Mouse (Mus musculus): ENCODE results near the gene Htr6. TPM values are rescaled to one million over a fixed set of nuclear protein-coding genes. Genes with fewer than 3 reads are reported as not detected.

Gene Htr6
- total RNA-seq, 2 experiments from 2014 or later: not detected

DNA sequence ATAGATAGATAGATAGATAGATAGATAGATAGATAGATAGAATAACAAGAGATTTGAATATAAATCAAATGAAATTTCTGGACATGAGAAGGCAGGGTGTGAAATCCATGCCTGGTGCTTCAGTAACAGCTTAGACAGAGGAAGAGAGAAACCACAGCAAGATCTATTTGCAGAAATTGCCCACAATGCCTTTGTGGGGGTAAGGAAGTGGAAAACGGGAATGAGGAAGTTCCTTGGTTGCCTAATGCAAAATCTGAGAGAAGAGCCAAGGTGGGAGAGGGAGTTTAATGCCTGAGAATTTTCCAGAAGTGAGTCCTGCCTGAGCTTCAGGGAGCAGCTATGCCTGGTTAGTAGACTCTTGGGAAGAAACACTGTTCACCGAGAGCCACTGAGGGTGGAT is 31.8 kb downstream of the Htr6 start:
- no peak for DNase-seq

DNA sequence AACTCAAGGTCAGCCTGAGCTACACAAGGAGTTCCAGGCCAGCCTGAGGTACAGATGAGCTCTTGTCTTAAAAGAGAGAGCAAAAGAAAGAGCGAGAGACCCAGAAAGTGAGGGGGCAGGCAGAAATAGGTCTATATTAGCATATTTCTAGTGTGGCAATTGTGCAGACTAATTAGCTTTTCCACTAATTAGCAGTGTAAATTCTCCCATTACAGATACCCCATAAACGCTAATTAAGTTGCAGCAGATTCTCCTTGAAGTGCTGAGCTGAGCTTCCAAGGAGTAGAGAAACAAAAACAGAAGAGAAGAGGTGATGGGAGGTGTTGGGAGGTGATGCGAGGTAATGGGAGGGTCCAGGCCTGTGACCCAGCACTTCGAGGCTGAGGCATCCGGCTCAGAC is 32.8 kb downstream of the Htr6 start:
- no peak for DNase-seq

DNA sequence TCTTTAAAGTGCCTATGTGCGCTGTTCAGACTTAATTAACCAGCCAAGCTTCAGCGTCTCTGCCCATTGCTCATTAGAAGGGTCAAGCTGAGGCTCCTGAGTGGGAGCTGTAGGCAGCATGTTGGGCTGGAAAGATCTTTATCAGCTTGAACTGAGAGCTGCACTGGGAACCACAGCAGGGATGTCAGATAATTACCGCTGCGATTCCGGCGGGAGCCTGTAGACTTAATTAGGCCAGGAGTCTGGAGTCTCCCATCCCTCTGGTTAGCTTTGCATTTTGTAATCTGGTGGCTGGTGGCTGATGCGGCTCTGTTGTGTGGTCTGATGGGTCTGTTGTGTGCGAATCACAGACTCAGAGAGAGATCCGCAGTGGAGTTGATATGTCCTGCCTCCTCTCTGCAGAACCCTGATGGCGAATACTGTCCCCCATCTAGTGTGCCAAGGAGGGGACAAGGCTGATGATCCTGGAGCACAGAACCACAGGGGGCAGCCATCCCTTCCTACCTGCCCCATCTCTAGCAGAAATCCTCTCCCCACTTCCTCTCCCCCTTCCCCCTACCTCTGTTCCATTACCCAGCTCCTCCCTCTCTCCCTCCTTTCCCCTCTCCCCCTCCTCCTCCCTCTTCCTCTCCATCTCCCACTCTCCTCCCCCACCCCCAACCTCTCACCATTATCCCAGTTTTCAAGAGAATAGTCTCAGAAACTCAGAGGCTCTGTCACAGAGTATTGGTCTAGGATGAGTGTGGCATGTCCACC is 35.1 kb downstream of the Htr6 start:
- no peak for DNase-seq

GRCm38 (mm10) chr4:139037795-139038607 is 37.4 kb downstream of the Htr6 start:
- peak; percentile 47 for DNase-seq

DNA sequence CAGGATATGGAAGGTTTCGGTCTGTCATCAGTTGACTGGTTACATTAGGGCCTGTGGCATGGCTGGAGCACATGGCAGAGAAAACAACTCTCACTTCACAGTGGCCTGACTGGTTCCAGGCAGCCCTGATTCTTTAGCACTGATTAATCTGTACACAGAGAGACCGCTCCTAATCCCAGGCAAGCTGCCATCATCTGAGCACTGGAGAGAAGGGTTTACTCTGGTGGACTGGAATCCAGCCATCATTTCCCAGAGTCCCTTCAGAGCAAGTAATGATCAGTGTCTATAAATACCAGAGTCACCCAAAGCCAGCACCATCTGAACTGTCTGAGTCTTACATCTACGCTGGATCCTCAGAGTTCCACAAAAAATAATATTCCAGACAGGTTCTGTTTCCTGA is 39.6 kb downstream of the Htr6 start:
- DNase-seq: peak; percentile 32

- no peak for DNase-seq
Observed at GRCm38 (mm10) chr4:139034942-139035341, 40.4 kb downstream of the Htr6 start.

- no peak for DNase-seq
Observed at GRCm38 (mm10) chr4:139034540-139034939, 40.8 kb downstream of the Htr6 start.

DNA sequence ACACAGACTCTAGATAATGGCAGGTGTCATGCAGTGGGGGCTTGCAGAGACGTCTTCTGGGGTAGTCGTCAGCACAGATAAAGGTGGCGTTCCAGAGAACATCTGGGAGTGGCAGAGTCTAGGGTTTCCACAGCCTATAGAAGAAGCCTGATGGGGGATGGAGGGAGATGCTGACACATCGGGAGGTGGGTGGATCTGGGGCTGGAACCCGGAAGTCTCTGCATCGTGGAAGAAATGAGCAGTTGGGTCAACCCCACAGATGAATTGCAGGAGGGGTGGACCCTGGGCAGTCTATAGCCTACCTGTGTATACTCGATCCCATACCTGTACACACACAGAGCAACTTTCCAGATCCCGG is 41.4 kb downstream of the Htr6 start:
- no peak for DNase-seq

GRCm38 (mm10) chr4:139033263-139034009 is 41.9 kb downstream of the Htr6 start:
- no peak for DNase-seq

- no peak for DNase-seq
Observed at GRCm38 (mm10) chr4:139032521-139032920, 42.8 kb downstream of the Htr6 start.

- DNase-seq: no peak
Observed at GRCm38 (mm10) chr4:139030675-139031074, 44.7 kb downstream of the Htr6 start.

GRCm38 (mm10) chr4:139024379-139024778 is 51.0 kb downstream of the Htr6 start:
- no peak for DNase-seq

DNA sequence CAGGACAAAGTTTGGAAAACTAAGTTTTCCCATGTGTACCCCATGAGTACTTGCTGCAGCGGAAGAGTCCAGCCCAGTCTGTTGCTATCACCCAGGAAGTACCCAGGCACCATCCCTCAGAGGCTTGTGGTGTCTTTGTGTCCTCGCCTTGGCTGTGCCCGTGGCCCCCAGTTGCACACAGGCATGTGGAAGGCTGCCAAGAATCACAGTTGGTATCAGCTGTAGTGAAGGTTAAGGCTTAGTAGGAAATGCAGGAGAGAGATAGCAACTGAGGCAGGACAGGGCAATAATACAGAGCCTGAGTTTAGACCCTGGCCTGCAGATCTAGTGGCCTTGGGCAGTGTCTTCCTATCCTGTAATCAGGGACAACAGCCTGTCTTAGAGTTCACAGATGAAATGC is 55.0 kb downstream of the Htr6 start:
- DNase-seq: no peak

DNA sequence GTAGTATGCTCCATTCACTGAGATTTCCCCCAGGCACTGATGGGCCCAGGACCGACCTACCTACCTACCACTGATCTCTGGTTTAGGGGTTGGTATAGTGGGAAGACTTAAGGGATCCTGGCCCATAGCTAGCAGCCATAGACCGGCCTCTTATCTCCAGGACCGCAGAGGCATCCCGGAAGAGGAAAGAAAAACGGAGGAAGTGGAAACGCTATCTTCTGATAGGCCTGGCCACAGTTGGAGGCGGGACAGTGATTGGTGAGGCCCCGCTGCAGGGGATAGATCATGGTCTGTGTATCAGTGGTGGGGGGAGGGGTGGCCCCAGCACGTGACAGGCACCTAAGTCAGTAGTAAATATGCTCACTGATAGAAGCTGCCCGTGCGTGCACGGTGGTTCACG is 56.0 kb downstream of the Htr6 start:
- DNase-seq: no peak

DNA sequence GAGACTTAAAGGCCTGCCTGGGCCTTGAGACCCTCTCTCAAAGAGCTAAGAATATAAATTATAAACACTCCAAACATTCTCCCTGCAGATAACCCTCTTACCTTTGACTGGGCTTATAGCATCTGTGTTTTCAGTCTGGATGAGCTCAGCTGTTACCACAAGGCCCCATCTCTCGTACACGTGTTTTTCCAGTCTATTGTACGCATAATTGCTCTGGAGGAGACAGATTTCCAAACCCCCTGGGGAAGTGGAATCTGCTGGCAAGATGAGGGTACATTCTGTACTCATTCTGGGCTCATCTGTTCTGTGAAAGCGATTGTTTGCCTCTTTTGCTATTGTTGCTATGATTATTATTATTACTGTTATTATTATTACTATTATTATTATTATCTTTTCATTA is 56.4 kb downstream of the Htr6 start:
- no peak for DNase-seq

- no peak for DNase-seq
Observed at GRCm38 (mm10) chr4:139018388-139018787, 57.0 kb downstream of the Htr6 start.

DNA sequence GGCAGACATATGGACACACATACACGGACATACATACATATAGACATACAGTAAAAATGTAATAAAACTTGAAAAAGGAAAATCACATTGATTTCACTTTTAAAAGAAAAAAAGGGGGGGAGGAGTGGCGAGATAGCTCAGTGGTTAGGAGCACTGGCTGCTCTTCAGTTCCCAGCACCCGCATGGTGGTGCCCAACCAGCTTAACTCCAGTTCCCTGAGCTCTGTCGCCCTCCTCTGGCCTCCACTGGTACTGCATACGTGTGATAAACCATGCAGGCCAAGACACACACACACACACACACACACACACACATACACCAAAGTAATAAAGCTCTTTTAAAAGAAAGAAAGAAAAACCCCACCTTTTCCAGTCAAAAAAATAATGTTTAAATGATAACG is 60.6 kb downstream of the Htr6 start:
- DNase-seq: peak; percentile 23

DNA sequence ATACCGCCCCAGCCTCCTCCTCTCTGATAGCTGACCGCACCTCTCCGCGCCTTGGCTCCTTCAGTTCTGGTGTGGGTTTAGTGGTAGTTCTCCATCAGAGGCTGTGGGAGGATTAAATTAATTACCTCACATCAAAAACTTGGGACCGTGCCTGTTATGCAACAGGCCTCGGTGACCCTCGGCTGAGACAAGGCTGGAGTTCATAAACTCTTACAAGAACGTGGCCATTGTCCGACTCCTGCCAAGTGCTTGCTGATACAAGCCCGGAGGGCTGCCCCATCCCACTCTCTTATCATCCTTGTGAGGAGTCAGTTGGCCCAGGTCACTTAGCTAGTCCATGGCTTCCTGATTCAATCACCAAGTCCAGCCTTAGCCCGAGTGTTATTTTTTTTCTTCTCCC is 62.1 kb downstream of the Htr6 start:
- DNase-seq: no peak

- no peak for DNase-seq
Observed at GRCm38 (mm10) chr4:139011201-139011702, 64.1 kb downstream of the Htr6 start.

All from heart, postnatal 4 days (tissue).